27 mouse cellular contexts compared by ENCODE assay signal in the genomic region with DNA sequence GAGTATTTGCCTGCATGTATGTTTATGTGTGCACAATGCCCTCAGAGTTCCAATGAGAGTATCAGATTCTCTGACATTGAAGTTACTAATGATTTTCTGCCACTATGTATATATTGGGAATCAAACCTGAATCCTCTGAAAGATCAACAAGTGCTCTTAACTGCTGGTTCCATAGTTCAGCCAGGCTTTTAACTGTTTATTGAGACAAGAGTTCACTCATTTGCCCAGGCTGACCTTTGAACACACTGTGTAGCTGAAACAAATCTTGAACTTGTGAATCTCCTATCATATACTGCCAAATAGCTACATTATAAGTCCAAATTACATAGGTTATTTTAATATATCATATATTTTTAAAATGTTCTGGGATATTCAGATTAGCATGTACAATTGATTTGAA. TPM values are rescaled to one million over a fixed set of nuclear protein-coding genes. Genes with fewer than 3 reads are reported as not detected.
DNase-seq lines count a peak whose midpoint lies in the region; ATAC-seq and TF ChIP-seq lines count a peak whose summit lies in the region.
"Had no signal": no experiment of that assay in that cellular context is flagged by ENCODE, and none has a peak within 500 bp of the region (broad histone marks: within the 10 kb centered on the region; RNA-seq: fewer than 3 reads in every experiment).

No protein-coding gene starts in this region.

- no peak for TF ChIP-seq POLR2A in liver, adult 2 months (IDR thresholded peaks at IDR 0.05; ENCODE audit: extremely low read depth, insufficient read depth, low read length)

- no peaks in the 10 kb centered on the region for H3K36me3 ChIP-seq in liver, adult 2 months (ENCODE audit: control insufficient read depth, insufficient read depth, low read length)
- no peaks in the 10 kb centered on the region for H3K36me3 ChIP-seq in liver, postnatal 0 days (replicated peaks; ENCODE audit: insufficient read depth, low read length)
- no peaks in the 10 kb centered on the region for H3K36me3 ChIP-seq in liver, embryonic 12.5 days
- H3K36me3 ChIP-seq in intestine, postnatal 0 days (ENCODE audit: control insufficient read depth, insufficient read depth) = no peaks in the 10 kb centered on the region
- H3K36me3 ChIP-seq: embryonic facial prominence, embryonic 10.5 days; embryonic facial prominence, embryonic 12.5 days; forebrain, embryonic 15.5 days had no signal

- H3K9ac ChIP-seq in liver, adult 2 months (ENCODE audit: low read depth, low read length) = no peak overlapping the region
- H3K9ac ChIP-seq in liver, postnatal 0 days (replicated peaks) = no peak overlapping the region
- H3K9ac ChIP-seq in liver, embryonic 12.5 days = no peak overlapping the region
- no peak overlapping the region for H3K9ac ChIP-seq in intestine, postnatal 0 days (ENCODE audit: low read depth, low read length)
- H3K9ac ChIP-seq: embryonic facial prominence, embryonic 12.5 days; forebrain, embryonic 13.5 days; forebrain, embryonic 15.5 days; forebrain, postnatal 0 days had no signal

- TF ChIP-seq EP300 in liver, postnatal 0 days (IDR thresholded peaks at IDR 0.05; ENCODE audit: low read depth) = no peak

- peak; percentile 57; the same call in 1 of the 2 replicates for ATAC-seq in liver, postnatal 0 days
- ATAC-seq in liver, embryonic 12.5 days = no peak
- ATAC-seq in intestine, postnatal 0 days = 0 out of 2 replicates have a peak, but pooled peaks have one; percentile 33
- ATAC-seq: forebrain, embryonic 13.5 days; forebrain, embryonic 15.5 days; forebrain, postnatal 0 days had no signal

- H3K4me3 ChIP-seq in liver, adult 2 months (ENCODE audit: insufficient read depth, low read depth, low read length) = no peak overlapping the region
- no peak overlapping the region for H3K4me3 ChIP-seq in liver, postnatal 0 days (ENCODE audit: low read depth, low read length)
- H3K4me3 ChIP-seq in liver, embryonic 12.5 days = no peak overlapping the region
- H3K4me3 ChIP-seq in intestine, postnatal 0 days (ENCODE audit: low read depth, low read length) = no peak overlapping the region
- H3K4me3 ChIP-seq: embryonic facial prominence, embryonic 10.5 days; embryonic facial prominence, embryonic 12.5 days; forebrain, embryonic 13.5 days; forebrain, embryonic 15.5 days had no signal

- no peaks in the 10 kb centered on the region for H3K9me3 ChIP-seq in liver, postnatal 0 days (ENCODE audit: low read length)
- H3K9me3 ChIP-seq in liver, embryonic 12.5 days (replicated peaks) = no peaks in the 10 kb centered on the region
- H3K9me3 ChIP-seq in intestine, postnatal 0 days (ENCODE audit: control insufficient read depth) = no peaks in the 10 kb centered on the region
- H3K9me3 ChIP-seq: embryonic facial prominence, embryonic 10.5 days; embryonic facial prominence, embryonic 12.5 days; forebrain, embryonic 13.5 days; forebrain, embryonic 15.5 days had no signal

- no peaks in the 10 kb centered on the region for H3K4me1 ChIP-seq in liver, adult 2 months (ENCODE audit: control insufficient read depth, insufficient read depth, low read length)
- no peaks in the 10 kb centered on the region for H3K4me1 ChIP-seq in liver, postnatal 0 days (ENCODE audit: insufficient read depth)
- H3K4me1 ChIP-seq in liver, embryonic 12.5 days = no peaks in the 10 kb centered on the region
- no peaks in the 10 kb centered on the region for H3K4me1 ChIP-seq in intestine, postnatal 0 days (replicated peaks; ENCODE audit: control insufficient read depth, insufficient read depth, low read length)
- H3K4me1 ChIP-seq: embryonic facial prominence, embryonic 10.5 days; embryonic facial prominence, embryonic 12.5 days; forebrain, embryonic 13.5 days; forebrain, embryonic 15.5 days had no signal

- TF ChIP-seq CTCF in liver, adult 2 months (IDR thresholded peaks at IDR 0.05; ENCODE audit: low read depth, low read length) = no peak
- no peak for TF ChIP-seq CTCF in liver, postnatal 0 days (IDR thresholded peaks at IDR 0.05; ENCODE audit: low read depth)
- TF ChIP-seq CTCF in intestine, postnatal 0 days (IDR thresholded peaks at IDR 0.05; ENCODE audit: low read depth) = no peak

- H3K27ac ChIP-seq in liver, adult 2 months (replicated peaks; ENCODE audit: insufficient read depth, low read depth, low read length) = no peak overlapping the region
- no peak overlapping the region for H3K27ac ChIP-seq in liver, postnatal 0 days (ENCODE audit: low read depth)
- no peak overlapping the region for H3K27ac ChIP-seq in liver, embryonic 12.5 days
- no peak overlapping the region for H3K27ac ChIP-seq in intestine, postnatal 0 days (ENCODE audit: low read depth, low read length)
- H3K27ac ChIP-seq: embryonic facial prominence, embryonic 10.5 days; embryonic facial prominence, embryonic 12.5 days; forebrain, embryonic 13.5 days; forebrain, embryonic 15.5 days had no signal

- peak; percentile 41 for DNase-seq in liver, adult 2 months (ENCODE audit: extremely low read depth, low read depth, low spot score)
- DNase-seq in liver = no peak
- DNase-seq in liver, postnatal 0 days = no peak
- DNase-seq in left cerebral cortex, adult 18-20 months (ENCODE audit: low spot score in 2 of 2) = no peak
- DNase-seq: adrenal gland, adult 2 months; adrenal gland, postnatal 10 days; adrenal gland, postnatal 25 days; B cell, adult 2 months; cerebellum, adult 11-12 months; cerebellum, adult 2 months; cerebellum, adult 9-10 months; cerebellum, postnatal 10 days; cerebellum, postnatal 25 days; forebrain, postnatal 0 days had no signal

- no peak overlapping the region for H3K4me2 ChIP-seq in liver, postnatal 0 days (ENCODE audit: low read depth, low read length)
- no peak overlapping the region for H3K4me2 ChIP-seq in liver, embryonic 12.5 days
- H3K4me2 ChIP-seq in intestine, postnatal 0 days (replicated peaks; ENCODE audit: low read depth) = no peak overlapping the region
- H3K4me2 ChIP-seq: embryonic facial prominence, embryonic 12.5 days; forebrain, embryonic 13.5 days; forebrain, embryonic 15.5 days had no signal

- no peaks in the 10 kb centered on the region for H3K27me3 ChIP-seq in liver, adult 2 months (ENCODE audit: control insufficient read depth, insufficient read depth, low read length)
- H3K27me3 ChIP-seq in liver, postnatal 0 days (ENCODE audit: insufficient read depth, low read length) = no peaks in the 10 kb centered on the region
- no peaks in the 10 kb centered on the region for H3K27me3 ChIP-seq in liver, embryonic 12.5 days (replicated peaks)
- H3K27me3 ChIP-seq in intestine, postnatal 0 days (replicated peaks; ENCODE audit: control insufficient read depth, insufficient read depth, low read length) = no peaks in the 10 kb centered on the region
- H3K27me3 ChIP-seq: embryonic facial prominence, embryonic 12.5 days; forebrain, embryonic 13.5 days; forebrain, embryonic 15.5 days had no signal

- H3K79me2 ChIP-seq in liver, adult 2 months (ENCODE audit: control insufficient read depth, insufficient read depth, low read length) = no peaks in the 10 kb centered on the region

RNA-seq across cellular contexts. Expression of gene Olfr622, which starts 5.7 kb away (rescaled TPM):
- total RNA-seq in liver, adult 2 months (2014; rRNA removed) = not detected in 2 replicates
- not detected in 2 replicates for polyA plus RNA-seq in liver, adult 2 months (2012; rRNA removed)
- not detected in 2 replicates for polyA plus RNA-seq in liver, postnatal 0 days (2015; fragmentation: Nextera tagmentation; extraction: Ambion mirVana)
- not detected in 2 replicates for polyA plus RNA-seq in liver, embryonic 12.5 days (2016; fragmentation: Nextera tagmentation; extraction: Ambion mirVana)
- not detected in 2 replicates for polyA plus RNA-seq in intestine, postnatal 0 days (2015; fragmentation: Nextera tagmentation; extraction: Ambion mirVana)
- not detected for total RNA-seq in left cerebral cortex, adult 18-20 months (2021)
- total RNA-seq: adrenal gland, adult 2 months; adrenal gland, postnatal 10 days; adrenal gland, postnatal 25 days; adrenal gland, postnatal 4 days; ES-E14; forebrain, postnatal 0 days; MEL had no signal
- polyA plus RNA-seq: adrenal gland, adult 2 months; brain, embryonic 14.5 days; cerebellum, adult 2 months; cortical plate, adult 2 months; embryonic facial prominence, embryonic 10.5 days; embryonic facial prominence, embryonic 12.5 days; forebrain, embryonic 11.5 days; forebrain, embryonic 13.5 days; forebrain, embryonic 15.5 days; forebrain, postnatal 0 days had no signal

RNA-seq across cellular contexts. Expression of gene Olfr620, which starts 24.5 kb away (rescaled TPM):
- total RNA-seq in liver, adult 2 months (2014; rRNA removed) = not detected in 2 replicates
- polyA plus RNA-seq in liver, adult 2 months (2012; rRNA removed) = not detected in 2 replicates
- polyA plus RNA-seq in liver, postnatal 0 days (2015; fragmentation: Nextera tagmentation; extraction: Ambion mirVana) = not detected in 2 replicates
- polyA plus RNA-seq in liver, embryonic 12.5 days (2016; fragmentation: Nextera tagmentation; extraction: Ambion mirVana) = not detected in 2 replicates
- not detected in 2 replicates for polyA plus RNA-seq in intestine, postnatal 0 days (2015; fragmentation: Nextera tagmentation; extraction: Ambion mirVana)
- not detected for total RNA-seq in left cerebral cortex, adult 18-20 months (2021)
- total RNA-seq: adrenal gland, adult 2 months; adrenal gland, postnatal 10 days; adrenal gland, postnatal 25 days; adrenal gland, postnatal 4 days; ES-E14; forebrain, postnatal 0 days; MEL had no signal
- polyA plus RNA-seq: adrenal gland, adult 2 months; brain, embryonic 14.5 days; cerebellum, adult 2 months; cortical plate, adult 2 months; embryonic facial prominence, embryonic 10.5 days; embryonic facial prominence, embryonic 12.5 days; embryonic facial prominence, embryonic 14.5 days; forebrain, embryonic 11.5 days; forebrain, embryonic 13.5 days; forebrain, embryonic 15.5 days; forebrain, postnatal 0 days had no signal

RNA-seq across cellular contexts. Expression of gene Olfr623, which starts 26.7 kb away (rescaled TPM):
- not detected in 2 replicates for total RNA-seq in liver, adult 2 months (2014; rRNA removed)
- polyA plus RNA-seq in liver, adult 2 months (2012; rRNA removed) = not detected in 2 replicates
- not detected in 2 replicates for polyA plus RNA-seq in liver, postnatal 0 days (2015; fragmentation: Nextera tagmentation; extraction: Ambion mirVana)
- polyA plus RNA-seq in liver, embryonic 12.5 days (2016; fragmentation: Nextera tagmentation; extraction: Ambion mirVana) = not detected in 2 replicates
- not detected in 2 replicates for polyA plus RNA-seq in intestine, postnatal 0 days (2015; fragmentation: Nextera tagmentation; extraction: Ambion mirVana)
- total RNA-seq in left cerebral cortex, adult 18-20 months (2021) = not detected
- total RNA-seq: adrenal gland, adult 2 months; adrenal gland, postnatal 10 days; adrenal gland, postnatal 25 days; adrenal gland, postnatal 4 days; ES-E14; forebrain, postnatal 0 days; MEL had no signal
- polyA plus RNA-seq: adrenal gland, adult 2 months; brain, embryonic 14.5 days; cerebellum, adult 2 months; cortical plate, adult 2 months; embryonic facial prominence, embryonic 10.5 days; embryonic facial prominence, embryonic 12.5 days; embryonic facial prominence, embryonic 14.5 days; forebrain, embryonic 11.5 days; forebrain, embryonic 13.5 days; forebrain, embryonic 15.5 days; forebrain, postnatal 0 days had no signal

RNA-seq across cellular contexts. Expression of gene Olfr624, which starts 34.2 kb away (rescaled TPM):
- under 0.01 and 0.07 TPM in 2 replicates for total RNA-seq in liver, adult 2 months (2014; rRNA removed)
- not detected in 2 replicates for polyA plus RNA-seq in liver, adult 2 months (2012; rRNA removed)
- 0.01 TPM in 1 of 2 replicates, not detected in the other for polyA plus RNA-seq in liver, postnatal 0 days (2015; fragmentation: Nextera tagmentation; extraction: Ambion mirVana)
- polyA plus RNA-seq in liver, embryonic 12.5 days (2016; fragmentation: Nextera tagmentation; extraction: Ambion mirVana) = not detected in 2 replicates
- polyA plus RNA-seq in intestine, postnatal 0 days (2015; fragmentation: Nextera tagmentation; extraction: Ambion mirVana) = 0.09 TPM in 2 replicates
- under 1 TPM in 1 of 2 experiments, not detected in 1; 0.07 TPM for total RNA-seq in left cerebral cortex, adult 18-20 months (2021)
- total RNA-seq: adrenal gland, adult 2 months; forebrain, postnatal 0 days had no signal
- polyA plus RNA-seq: adrenal gland, adult 2 months; cerebellum, adult 2 months; forebrain, embryonic 11.5 days; forebrain, embryonic 15.5 days; forebrain, postnatal 0 days had no signal

RNA-seq across cellular contexts. Expression of gene Olfr619, which starts 36.4 kb away (rescaled TPM):
- total RNA-seq in liver, adult 2 months (2014; rRNA removed) = not detected in 2 replicates
- polyA plus RNA-seq in liver, adult 2 months (2012; rRNA removed) = not detected in 2 replicates
- polyA plus RNA-seq in liver, postnatal 0 days (2015; fragmentation: Nextera tagmentation; extraction: Ambion mirVana) = not detected in 2 replicates
- not detected in 2 replicates for polyA plus RNA-seq in liver, embryonic 12.5 days (2016; fragmentation: Nextera tagmentation; extraction: Ambion mirVana)
- polyA plus RNA-seq in intestine, postnatal 0 days (2015; fragmentation: Nextera tagmentation; extraction: Ambion mirVana) = not detected in 2 replicates
- not detected for total RNA-seq in left cerebral cortex, adult 18-20 months (2021)
- total RNA-seq: adrenal gland, adult 2 months; adrenal gland, postnatal 10 days; adrenal gland, postnatal 25 days; adrenal gland, postnatal 4 days; ES-E14; forebrain, postnatal 0 days; MEL had no signal
- polyA plus RNA-seq: adrenal gland, adult 2 months; brain, embryonic 14.5 days; cerebellum, adult 2 months; cortical plate, adult 2 months; embryonic facial prominence, embryonic 10.5 days; embryonic facial prominence, embryonic 12.5 days; embryonic facial prominence, embryonic 14.5 days; forebrain, embryonic 11.5 days; forebrain, embryonic 13.5 days; forebrain, embryonic 15.5 days; forebrain, postnatal 0 days had no signal
